Mouse (Mus musculus) brain, embryonic 14.5 days (tissue): ENCODE results near the gene Eef1a1.

Experiments
- CTCF ChIP-seq: fragments of 200-500 bp; IDR thresholded peaks from 2 replicates; pipeline ENCODE4 v1.5.1; 2012; ENCODE audit warnings: inconsistent platforms, mild to moderate bottlenecking, moderate library complexity, borderline replicate concordance; ENCODE audit not compliant: insufficient read depth, insufficient read length; ENCODE audit errors: extremely low read depth
- POLR2A ChIP-seq: fragments of 200-500 bp; IDR thresholded peaks from 2 replicates; pipeline ENCODE4 v1.6.1; 2012; ENCODE audit warnings: mild to moderate bottlenecking, inconsistent platforms, borderline replicate concordance; ENCODE audit not compliant: poor library complexity, insufficient read depth, insufficient read length, severe bottlenecking; ENCODE audit errors: extremely low read depth

DNA sequence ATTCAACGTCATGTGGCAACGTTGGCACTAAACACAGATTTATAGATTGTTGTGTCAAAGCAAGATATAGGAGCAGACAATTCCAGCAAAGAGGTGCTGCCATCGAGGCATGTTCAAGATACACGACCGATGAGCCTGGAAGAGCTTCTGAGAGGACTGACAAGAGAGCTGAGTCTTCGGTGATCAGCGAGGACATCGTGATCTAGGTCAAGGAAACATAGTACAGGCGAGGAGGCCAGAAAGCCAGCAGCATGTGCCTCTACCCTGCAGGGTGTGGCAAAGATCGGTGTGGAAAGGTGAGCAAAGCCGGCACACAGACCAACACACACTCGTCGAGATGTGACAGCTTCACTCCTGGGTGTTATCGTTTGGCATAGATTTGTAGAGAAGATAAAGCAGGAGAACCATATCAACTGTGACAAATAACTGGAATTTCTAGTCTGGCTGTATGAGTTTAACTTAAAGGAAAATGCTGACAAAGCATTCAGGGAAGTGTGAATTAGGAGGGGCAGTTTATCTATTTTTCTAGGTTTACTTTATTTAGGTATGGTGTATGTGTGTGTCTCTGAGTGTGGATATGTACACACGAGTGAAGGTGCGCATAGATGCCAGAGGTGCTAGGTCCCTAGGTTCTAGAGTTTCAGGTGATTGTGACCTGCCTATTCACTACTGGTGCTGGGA, 19.3 kb upstream of the Eef1a1 start:
- TF ChIP-seq POLR2A (no peak), CTCF (no peak)
